Mouse (Mus musculus) left cerebral cortex, adult 11 months (tissue): ENCODE results near the gene Anxa4.

ENCODE experiments used
- DNase-seq: peaks from one replicate; pipeline ENCODE4 v3.0.0; 2022; ENCODE audit warnings: low spot score

Gene Anxa4

GRCm38 (mm10) chr6:86793021-86793815, at the start of gene Anxa4:
TSS of gene Anxa4 (minus strand) at chr6:86793584.
- no peak for DNase-seq

DNA sequence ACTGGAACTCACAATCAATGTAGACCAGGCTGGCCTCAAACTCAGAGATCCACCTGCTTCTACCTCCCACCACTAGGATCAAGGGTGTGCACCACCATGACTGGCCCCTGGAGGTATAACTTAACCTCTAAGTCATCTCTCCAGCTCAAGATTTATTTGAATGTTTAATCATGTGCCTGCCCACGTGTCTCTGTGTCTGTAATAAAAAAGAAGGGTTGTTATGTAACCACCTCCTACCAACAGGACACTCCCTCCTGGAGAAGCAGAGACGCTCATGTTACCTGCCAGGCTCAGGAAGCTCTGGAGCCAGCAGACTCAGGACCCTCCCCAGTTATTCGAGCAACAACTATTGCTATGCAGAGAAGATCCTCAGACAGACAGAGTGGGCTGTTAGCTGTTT, 48.6 kb upstream of the Anxa4 start:
- no peak for DNase-seq

DNA sequence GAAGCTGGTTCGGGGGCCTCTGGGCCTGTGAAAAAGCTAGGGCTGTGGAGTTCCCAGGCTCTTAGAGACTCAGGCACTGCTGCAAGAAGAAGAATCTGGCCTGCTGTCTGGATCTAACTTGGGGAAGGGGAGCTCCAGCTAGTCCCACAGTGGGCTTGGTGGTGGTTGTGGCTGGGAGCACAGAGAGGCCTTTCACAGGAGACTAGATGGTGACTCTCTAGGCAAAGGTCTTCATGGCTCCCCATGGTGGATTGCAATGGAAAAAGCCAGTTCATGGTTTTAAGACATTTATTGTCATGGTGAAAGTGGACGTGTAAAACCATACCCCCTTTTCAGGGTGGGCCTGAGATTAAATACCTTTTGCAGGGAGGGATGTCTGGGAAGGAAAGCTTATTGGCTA, 45.7 kb upstream of the Anxa4 start:
- DNase-seq: no peak

DNA sequence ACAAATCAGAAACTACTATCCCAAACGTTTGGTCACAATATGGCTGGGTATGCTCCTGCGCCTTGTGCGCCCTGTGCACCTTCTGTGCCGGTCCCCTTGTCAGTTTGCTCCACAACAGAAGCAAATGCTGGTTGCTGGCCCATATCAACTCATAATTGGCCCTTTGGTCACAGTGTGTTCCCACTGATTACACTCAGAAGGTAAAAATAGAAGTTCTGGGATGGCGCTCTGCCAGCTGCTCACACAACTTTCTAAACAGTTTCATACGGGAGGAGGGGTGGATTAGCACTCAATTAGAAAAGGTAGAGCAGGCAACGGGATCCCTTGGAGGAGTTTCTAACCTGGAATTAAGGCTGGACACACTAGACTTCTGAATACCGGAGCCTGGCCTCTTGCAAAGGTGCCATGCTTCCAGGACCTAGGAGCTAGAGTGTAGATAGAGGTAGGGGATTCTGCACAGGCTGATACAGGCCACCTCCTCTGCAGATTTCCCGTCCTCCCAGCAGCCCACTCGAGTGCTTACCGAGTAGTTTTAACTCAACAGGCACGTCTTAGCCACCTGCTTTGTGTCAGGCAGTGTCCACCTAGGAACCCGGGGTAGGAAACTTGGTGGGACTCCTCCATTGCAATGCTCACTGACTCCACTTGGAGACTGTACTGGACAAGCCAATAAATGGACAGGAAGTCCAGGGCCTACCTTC, 39.6 kb upstream of the Anxa4 start:
- no peak for DNase-seq

GRCm38 (mm10) chr6:86830738-86831500, 37.5 kb upstream of the Anxa4 start:
- no peak for DNase-seq

DNA sequence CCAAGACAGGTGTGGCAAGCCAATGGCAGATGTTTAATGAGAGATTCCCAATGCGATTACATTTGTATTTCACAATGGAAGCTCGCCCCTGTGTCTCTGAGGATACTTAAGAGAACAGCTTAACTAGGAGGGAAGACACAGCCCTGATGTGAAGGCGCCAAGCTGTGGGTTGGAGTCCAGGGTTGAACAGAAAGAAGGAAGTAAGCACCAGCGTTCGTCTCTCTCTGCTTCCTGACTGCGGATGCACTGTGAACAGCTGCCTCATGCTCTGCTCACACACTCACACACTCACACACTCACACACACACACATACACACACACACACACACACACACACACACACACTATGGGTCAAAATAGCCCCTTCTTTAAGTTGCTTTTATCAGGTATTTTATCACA, 36.4 kb upstream of the Anxa4 start:
- DNase-seq: no peak

DNA sequence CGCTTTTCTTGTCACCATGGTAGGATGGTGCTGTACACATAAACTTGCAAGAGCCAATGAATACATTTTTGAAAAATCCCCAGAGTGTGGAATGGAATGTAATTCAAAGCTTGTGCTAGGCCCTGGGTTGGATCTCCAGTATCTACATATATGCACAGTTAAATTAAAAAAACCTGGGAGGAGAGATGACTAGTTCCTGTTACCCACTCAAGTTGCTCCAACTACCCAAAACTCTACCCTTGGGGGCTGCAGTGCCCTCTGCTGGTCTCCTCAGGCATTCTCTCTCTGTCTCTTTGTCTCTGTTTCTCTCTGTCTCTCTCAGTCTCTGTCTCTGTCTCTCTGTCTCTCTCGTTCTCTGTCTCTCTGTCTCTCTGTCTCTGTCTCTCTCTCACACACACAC, 34.0 kb upstream of the Anxa4 start:
- no peak for DNase-seq

DNA sequence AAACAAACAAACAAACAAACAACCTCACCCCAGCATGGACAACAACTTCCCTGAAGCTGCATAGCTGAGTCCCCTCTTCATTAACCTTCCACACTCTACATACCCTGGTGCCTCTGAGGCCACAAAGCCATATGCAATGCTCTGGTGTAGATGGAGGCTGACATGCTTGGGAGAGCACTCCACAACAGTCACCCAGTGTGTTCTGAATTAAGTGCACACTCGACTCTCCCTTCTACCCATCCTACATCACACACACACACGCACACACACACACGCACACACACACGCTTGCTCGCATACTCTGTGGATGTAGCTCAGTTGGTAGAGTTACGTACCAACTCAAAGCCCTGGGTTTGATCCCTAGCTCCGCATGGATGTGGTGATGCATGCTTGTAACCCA, 31.0 kb upstream of the Anxa4 start:
- DNase-seq: no peak

GRCm38 (mm10) chr6:86823824-86824223, 30.4 kb upstream of the Anxa4 start:
- DNase-seq: no peak

GRCm38 (mm10) chr6:86823051-86823431, 29.7 kb upstream of the Anxa4 start:
- DNase-seq: no peak

GRCm38 (mm10) chr6:86822285-86823050, 29.1 kb upstream of the Anxa4 start:
- DNase-seq: peak; percentile 89

DNA sequence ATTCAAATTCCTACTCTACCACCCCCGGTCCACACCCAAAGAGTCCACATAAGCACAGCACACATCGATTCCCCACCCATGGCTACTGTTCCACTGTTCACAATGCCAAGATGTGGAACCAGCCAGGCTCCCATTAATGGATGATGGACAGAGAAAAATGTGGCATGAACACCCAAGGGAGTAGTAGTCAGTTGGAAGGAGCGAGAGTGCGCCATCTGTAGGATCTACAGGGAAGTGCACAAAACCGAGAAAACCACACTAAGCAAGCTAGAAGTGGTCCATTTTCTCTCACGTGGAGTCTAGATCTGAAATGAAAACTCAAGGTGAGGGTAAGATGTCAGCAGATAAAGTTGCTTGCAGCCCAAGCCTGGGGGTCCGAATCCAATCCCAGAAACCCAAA, 27.3 kb upstream of the Anxa4 start:
- DNase-seq: no peak

DNA sequence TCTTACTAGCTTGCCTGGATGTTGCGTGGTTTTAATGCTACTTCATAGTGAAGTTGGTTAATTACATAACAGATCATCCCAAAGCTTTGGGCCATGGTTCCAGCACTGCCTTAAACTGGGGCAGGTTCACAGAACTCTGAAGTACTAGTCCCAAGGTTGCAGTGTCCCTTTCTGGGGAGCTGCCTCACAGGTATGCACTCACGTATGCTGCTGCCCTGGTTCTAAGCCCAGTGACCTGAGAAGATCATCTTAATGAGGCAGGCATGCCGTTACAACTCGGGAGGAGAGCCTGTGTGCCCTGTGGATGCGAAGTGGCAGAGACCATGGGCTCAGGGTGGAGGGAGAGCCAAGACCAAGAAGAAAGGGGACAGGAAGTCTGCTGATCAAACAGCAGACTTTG, 26.5 kb upstream of the Anxa4 start:
- no peak for DNase-seq

DNA sequence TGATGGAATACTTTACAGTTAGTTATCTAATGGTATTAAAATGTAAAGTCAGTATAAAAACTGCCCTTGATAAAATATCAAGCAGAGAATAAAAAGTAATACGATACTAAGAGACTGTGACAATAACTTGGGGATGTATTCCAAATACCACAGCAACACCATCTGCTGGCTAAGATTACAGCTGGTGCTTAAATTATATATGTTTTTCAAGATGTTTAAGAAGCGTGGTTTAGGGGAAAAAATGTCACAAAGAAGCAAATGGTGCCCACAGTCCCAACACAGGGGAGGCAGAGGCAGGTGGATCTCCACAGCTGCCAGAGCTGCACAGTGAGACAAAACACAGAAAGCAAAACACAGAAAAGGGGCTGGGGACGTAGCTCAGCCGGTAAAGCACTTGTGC, 25.5 kb upstream of the Anxa4 start:
- no peak for DNase-seq

DNA sequence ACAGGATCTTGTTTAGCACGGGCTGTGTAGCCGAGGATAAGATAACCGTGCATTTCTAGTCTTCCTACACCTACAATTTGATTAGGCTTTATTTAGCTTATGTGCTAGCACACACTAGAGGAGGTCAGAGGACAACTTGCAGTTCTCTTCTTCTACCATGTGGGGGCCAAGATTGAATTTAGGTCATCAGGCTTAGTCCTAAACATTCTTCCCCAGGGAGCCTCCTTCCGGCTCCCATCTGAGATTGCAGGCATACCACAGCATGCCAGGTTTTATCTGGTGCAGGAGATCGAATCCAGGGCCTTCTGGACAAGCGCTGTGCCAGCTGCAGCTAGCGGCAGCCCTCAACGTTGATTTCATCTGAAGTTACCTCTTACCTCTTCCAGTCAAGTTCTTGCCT, 23.2 kb upstream of the Anxa4 start:
- DNase-seq: no peak

DNA sequence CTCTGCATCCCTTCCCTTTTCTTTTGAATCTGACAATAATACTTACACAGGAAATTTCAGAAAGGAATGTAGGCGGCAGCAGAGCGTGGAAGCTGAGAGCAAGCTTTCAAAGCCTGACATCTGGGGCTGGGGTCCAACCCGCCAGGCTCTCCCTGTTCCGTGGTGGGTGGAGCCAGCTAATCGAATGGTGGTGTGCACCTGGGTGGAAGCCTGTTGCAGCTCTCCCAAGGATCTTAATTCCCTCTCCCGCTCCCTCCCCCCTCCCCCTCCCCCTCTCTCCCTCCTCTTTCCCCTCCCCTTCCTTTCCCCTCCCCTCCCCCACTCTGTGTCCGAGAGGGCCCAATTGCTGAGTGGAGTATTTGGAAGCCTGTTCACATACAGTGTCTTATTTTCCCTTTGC, 22.1 kb upstream of the Anxa4 start:
- no peak for DNase-seq

DNA sequence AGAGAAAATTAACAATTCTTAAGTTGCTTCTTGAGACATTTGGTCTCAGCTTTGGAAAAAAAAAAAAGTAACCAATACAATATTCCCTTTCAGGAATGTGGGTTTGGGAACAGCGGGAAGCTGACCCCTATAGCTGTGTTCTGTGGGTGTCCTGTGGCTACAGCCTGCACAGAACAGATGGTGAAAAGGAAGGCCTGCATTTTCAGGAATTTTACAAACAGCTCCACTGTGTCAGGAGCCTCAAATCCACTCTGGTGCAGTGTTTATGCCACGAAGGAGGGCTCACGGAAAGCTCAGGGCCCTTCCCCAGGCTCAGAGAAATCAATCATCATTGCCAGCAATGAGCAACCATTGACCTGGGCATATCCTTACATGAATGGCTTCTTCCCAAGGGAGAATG, 21.5 kb upstream of the Anxa4 start:
- DNase-seq: no peak

- no peak for DNase-seq
Observed at GRCm38 (mm10) chr6:86813341-86813740, 20.0 kb upstream of the Anxa4 start.

- no peak for DNase-seq
Observed at GRCm38 (mm10) chr6:86812919-86813318, 19.5 kb upstream of the Anxa4 start.

DNA sequence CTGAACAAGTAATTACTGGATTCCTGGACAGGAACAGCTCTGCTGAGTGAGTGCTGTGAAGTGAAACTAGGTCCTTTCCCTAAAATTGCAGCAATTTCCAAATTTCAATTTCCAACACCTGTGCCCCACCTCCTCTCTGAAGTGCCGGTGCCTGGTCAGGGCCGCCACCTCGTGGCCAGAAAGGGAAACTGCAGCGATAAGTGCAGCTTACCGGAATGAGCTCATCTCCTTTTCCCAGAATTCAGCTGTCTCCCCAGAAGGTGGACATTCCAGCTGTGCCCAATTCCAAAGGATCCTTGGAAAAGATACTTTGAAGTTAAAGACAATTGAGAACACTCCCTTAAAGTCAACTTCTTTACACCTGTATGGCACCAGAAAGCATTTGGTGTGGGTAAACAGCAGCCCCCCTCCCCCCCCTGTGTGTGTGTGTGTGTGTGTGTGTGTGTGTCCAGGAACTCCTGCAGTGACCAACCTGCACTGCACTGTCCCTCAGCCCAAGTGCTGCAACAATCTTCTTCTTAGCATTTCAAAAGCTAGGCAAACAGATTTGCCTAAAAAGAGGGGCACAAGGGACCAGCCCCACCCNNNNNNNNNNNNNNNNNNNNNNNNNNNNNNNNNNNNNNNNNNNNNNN, 13.2 kb upstream of the Anxa4 start:
- peak; percentile 76 for DNase-seq

DNA sequence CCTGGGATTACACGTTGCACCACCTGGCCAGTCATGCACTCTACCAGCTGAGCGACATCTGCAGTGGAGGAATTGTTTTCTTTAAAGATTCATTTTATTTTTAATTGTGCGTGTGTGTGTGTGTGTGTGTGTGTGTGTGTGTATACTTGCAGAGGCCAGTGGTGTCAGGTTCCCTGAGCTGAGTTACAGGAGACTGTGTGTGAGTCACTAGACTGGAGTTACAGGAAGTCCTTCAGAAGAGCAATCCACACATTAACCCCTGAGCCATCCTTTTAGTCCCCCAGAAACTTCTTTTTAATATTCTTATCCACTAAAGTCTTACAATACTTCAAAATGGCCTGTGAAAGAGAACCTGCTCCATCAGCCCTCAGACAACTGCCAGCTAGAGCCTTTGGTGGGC, 11.3 kb upstream of the Anxa4 start:
- DNase-seq: no peak

DNA sequence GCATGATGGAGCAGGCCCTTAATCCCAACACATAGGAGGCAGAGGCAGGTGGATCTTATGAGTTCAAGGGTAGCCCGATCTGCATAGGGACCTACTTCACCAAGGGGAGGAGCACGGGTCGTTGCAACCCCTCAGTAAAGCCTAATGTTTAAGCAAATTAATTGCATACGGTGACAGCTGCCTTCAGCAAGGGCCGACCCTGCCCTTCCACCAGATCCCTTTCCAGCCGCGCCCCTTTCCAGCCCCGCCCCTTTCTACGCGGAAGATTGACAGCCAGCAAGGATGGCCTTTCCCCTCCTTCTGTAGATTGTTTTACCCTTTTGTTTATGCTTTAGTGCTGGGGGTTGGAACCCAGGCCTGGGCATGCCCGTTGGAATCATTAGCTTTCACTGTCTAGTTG, 8.0 kb upstream of the Anxa4 start:
- no peak for DNase-seq
